Mouse (Mus musculus) layer of hippocampus, postnatal 25 days (tissue): ENCODE data around the gene Mrpl28. TPM values are rescaled to one million over a fixed set of nuclear protein-coding genes. Genes with fewer than 3 reads are reported as not detected.
"Not testable (repeated sequence)": the region's sequence is repeated elsewhere in the genome, so short reads cannot be mapped to it uniquely, and the experiment has no call there.

Experiments
- DNase-seq, 2 experiments: peaks; one replicate each; pipeline ENCODE4 v3.0.0; 2022; ENCODE audit warnings: mixed read lengths in 2 of 2, low spot score in 1 of 2; ENCODE audit errors: extremely low spot score in 1 of 2
- total RNA-seq, 2 experiments: library from RNA; stranded (reverse); gene quantifications; 2 replicates each; pipeline ENCODE4 v1.2.3; 2021

Mrpl28 gene
- total RNA-seq, 2 experiments from 2014 or later, result 63.4 to 68.9 TPM

GRCm38 (mm10) chr17:26151886-26152630, 28.8 kb downstream of the Mrpl28 start:
- no peak for DNase-seq

- DNase-seq, result no peak
Measured at GRCm38 (mm10) chr17:26162736-26163135, 39.4 kb downstream of the Mrpl28 start.

- no peak for DNase-seq
Measured at GRCm38 (mm10) chr17:26168039-26168438, 44.7 kb downstream of the Mrpl28 start.

GRCm38 (mm10) chr17:26175248-26175647, 51.9 kb downstream of the Mrpl28 start:
- DNase-seq, result not testable (repeated sequence)

Other genes with a start within 250 kb of the Mrpl28 start
- gene Mettl26, start 248.4 kb upstream of the Mrpl28 start, total RNA-seq, result 10 to 100 TPM; 39.2 to 40.1 TPM
- 1 to 10 TPM; 2.0 TPM for gene Wfikkn1, start 242.6 kb upstream of the Mrpl28 start, total RNA-seq
- 10 to 100 TPM; 41.0 to 52.9 TPM for gene Rab40c, start 203.8 kb upstream of the Mrpl28 start, total RNA-seq
- gene Pigq, start 178.6 kb upstream of the Mrpl28 start, total RNA-seq, result 100 to 1,000 TPM; 135 to 137 TPM
- under 1 TPM in 1 of 2 experiments, not detected in 1; 0.52 TPM for gene Nhlrc4, start 178.5 kb upstream of the Mrpl28 start, total RNA-seq
- under 1 TPM; 0.34 to 0.47 TPM for gene A930017K11Rik, start 170.9 kb upstream of the Mrpl28 start, total RNA-seq
- 10 to 100 TPM; 48.7 to 55.2 TPM for gene Capn15, start 137.7 kb upstream of the Mrpl28 start, total RNA-seq
- 100 to 1,000 TPM in 1 of 2 experiments, 10 to 100 TPM in 1; 97.3 to 104 TPM for gene Rab11fip3, start 53.9 kb upstream of the Mrpl28 start, total RNA-seq
- 10 to 100 TPM; 27.2 to 28.2 TPM for gene Decr2, start 33.2 kb upstream of the Mrpl28 start, total RNA-seq
- gene Nme4, start 27.9 kb upstream of the Mrpl28 start, total RNA-seq, result 1 to 10 TPM; 4.1 TPM
- 10 to 100 TPM; 11.4 to 13.1 TPM for gene Tmem8, start 10.2 kb upstream of the Mrpl28 start, total RNA-seq
- gene Axin1, start 15.2 kb downstream of the Mrpl28 start, total RNA-seq, result 10 to 100 TPM; 23.2 to 23.6 TPM
- gene Pdia2, start 75.6 kb downstream of the Mrpl28 start, total RNA-seq, result under 1 TPM; 0.30 to 0.80 TPM
- 10 to 100 TPM; 36.8 to 52.1 TPM for gene Rgs11, start 79.5 kb downstream of the Mrpl28 start, total RNA-seq
- 10 to 100 TPM; 71.8 to 83.1 TPM for gene Arhgdig, start 84.3 kb downstream of the Mrpl28 start, total RNA-seq
- 10 to 100 TPM; 16.1 to 17.5 TPM for gene Fam234a, start 120.7 kb downstream of the Mrpl28 start, total RNA-seq
- gene Luc7l, start 129.4 kb downstream of the Mrpl28 start, total RNA-seq, result 10 to 100 TPM; 77.6 to 86.4 TPM